ENCODE assay signal across 14 mouse cellular contexts in the genomic region with DNA sequence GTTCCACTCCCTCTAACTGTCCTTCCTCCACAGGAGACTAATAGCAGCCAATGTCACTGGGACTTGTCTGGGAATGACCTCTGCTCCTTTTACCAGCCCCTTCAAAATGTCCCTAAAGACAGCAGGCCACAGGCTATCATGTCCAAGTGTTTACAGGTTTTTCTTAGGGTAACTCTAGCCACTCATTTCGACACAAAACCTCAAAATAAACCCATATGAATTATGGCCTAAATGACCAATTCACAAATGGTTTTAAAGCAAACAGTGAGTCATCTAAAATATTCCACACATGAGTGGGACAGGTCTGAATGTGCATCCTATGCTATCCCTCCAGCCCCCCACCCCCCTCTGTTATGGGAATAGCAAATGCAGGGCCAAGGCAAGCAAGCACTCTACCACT.
"Had no signal": no experiment of that assay in that cellular context is flagged by ENCODE, and none has a peak within 500 bp of the region (broad histone marks: within the 10 kb centered on the region; RNA-seq: fewer than 3 reads in every experiment).

No protein-coding gene starts in this region.

- H3K27ac ChIP-seq: limb, embryonic 10.5 days; limb, embryonic 13.5 days; liver, embryonic 13.5 days; midbrain, embryonic 12.5 days; midbrain, embryonic 15.5 days had no signal

- DNase-seq: kidney, adult 11 months; kidney, adult 9 months; kidney, postnatal 14 days; kidney, postnatal 4 days; liver; liver, embryonic 13.5 days; lung, adult 2 months; lung, postnatal 14 days; lung, postnatal 4 days; thymus, postnatal 25 days had no signal

- H3K9ac ChIP-seq: limb, embryonic 13.5 days; liver, embryonic 13.5 days; midbrain, embryonic 12.5 days; midbrain, embryonic 15.5 days had no signal

- H3K4me1 ChIP-seq: midbrain, embryonic 15.5 days had no signal

- H3K27me3 ChIP-seq: limb, embryonic 13.5 days; liver, embryonic 13.5 days; midbrain, embryonic 12.5 days; midbrain, embryonic 15.5 days had no signal

- ATAC-seq: midbrain, embryonic 15.5 days had no signal

- H3K9me3 ChIP-seq: limb, embryonic 10.5 days; limb, embryonic 13.5 days; liver, embryonic 13.5 days; midbrain, embryonic 12.5 days; midbrain, embryonic 15.5 days had no signal

- H3K4me2 ChIP-seq: limb, embryonic 13.5 days; liver, embryonic 13.5 days; midbrain, embryonic 12.5 days; midbrain, embryonic 15.5 days had no signal

- H3K36me3 ChIP-seq: limb, embryonic 10.5 days; limb, embryonic 13.5 days; liver, embryonic 13.5 days; midbrain, embryonic 12.5 days; midbrain, embryonic 15.5 days had no signal

- H3K4me3 ChIP-seq: limb, embryonic 10.5 days; limb, embryonic 13.5 days; liver, embryonic 13.5 days; midbrain, embryonic 12.5 days; midbrain, embryonic 15.5 days had no signal
